Mouse (Mus musculus): ENCODE data around the gene Chaf1a.

GRCm38 (mm10) chr17:56038583-56039261 lies 1.5 kb upstream of the Chaf1a start:
- TF ChIP-seq CTCF (IDR thresholded peaks at IDR 0.05; ENCODE audit: low read depth, low read length) (no peak), POLR2A (IDR thresholded peaks at IDR 0.05; ENCODE audit: insufficient read depth, low read length) (no peak), EP300 (IDR thresholded peaks at IDR 0.05; ENCODE audit: insufficient read depth, low read depth, low read length) (no peak)
